Mouse (Mus musculus): ENCODE data around the gene Xxylt1.

DNA sequence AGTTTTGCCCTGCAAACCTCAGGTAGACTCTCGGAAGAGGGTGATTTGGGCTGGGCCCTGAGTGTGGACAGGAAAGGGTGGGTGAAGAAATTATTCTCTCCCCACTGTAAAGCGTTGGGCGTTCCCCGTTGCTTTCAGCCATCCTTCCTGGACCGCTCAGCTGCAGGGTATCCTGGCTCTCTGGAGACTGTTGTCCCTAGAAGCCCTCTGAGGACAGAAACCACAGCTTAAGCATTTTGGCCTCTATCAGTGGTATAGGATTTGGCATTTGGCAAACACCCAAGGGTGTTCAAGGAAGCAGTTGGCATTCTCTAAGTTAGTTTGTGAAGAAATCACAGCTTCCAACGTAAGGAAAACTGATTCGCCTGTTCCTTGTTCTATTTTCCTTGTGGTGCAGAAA is 72.9 kb downstream of the Xxylt1 start:
- TF ChIP-seq CTCF (IDR thresholded peaks at IDR 0.05; ENCODE audit: extremely low read depth, insufficient read depth, low read length) = no peak
- TF ChIP-seq POLR2A (IDR thresholded peaks at IDR 0.05; ENCODE audit: extremely low read depth, insufficient read depth, low read length) = no peak
